Mouse (Mus musculus): ENCODE measurements at regions not wholly inside any gene's neighbourhood (a gene's known extent, or its start where the extent isn't known, plus 50 kb on each side); places are given as distances from the start of the nearest gene placed in this dataset.

DNA sequence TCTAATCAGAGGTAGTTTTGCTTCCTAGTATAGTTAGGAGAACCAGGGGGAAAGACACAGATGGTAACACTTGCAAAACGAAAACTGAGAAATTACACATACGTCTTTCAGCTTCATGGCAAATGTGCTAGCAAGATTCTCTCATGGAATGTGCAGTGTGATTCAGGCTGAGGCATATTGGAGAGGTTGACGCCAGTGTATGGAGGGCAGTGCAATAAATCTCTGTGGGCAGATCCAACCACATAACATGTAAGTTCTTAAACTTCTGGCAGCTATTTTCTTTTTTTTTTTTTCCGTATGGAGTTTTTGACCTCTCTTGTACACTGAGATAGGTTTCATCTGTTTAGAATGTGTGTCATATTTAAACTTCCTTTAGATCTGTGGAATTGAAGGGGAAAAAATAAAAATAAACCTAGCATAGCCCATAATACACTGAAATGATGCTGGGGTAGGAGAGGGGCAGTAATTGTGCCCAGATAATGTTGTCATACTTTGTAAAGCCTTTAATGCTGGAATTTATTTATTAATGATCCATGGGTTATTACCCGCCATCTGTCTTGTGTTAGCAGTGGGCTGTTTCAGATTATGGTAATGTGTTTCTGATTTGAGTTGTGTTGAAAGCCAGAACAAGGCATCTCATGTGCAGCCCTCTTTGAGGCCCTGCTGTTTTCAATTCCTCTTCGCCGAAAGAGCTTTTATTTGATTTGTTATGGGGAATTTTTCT lies 596.3 kb upstream of the Megf9 start:
- TF ChIP-seq CTCF (IDR thresholded peaks at IDR 0.05; ENCODE audit: control insufficient read depth, insufficient read depth, insufficient read length) (no peak), MYOG (IDR thresholded peaks at IDR 0.05; ENCODE audit: control insufficient read depth, extremely low read depth, insufficient read length) (no peak), USF1 (IDR thresholded peaks at IDR 0.05; ENCODE audit: low read depth) (no peak), MAX (IDR thresholded peaks at IDR 0.05) (no peak), FOSL1 (IDR thresholded peaks at IDR 0.05; ENCODE audit: insufficient read depth, low read length, poor library complexity, severe bottlenecking) (no peak), CEBPB (IDR thresholded peaks at IDR 0.05; ENCODE audit: low read depth) (no peak)
